Mouse (Mus musculus): ENCODE data around the gene Tpd52l2. TPM values are rescaled to one million over a fixed set of nuclear protein-coding genes. Genes with fewer than 3 reads are reported as not detected.

Gene Tpd52l2
- polyA plus RNA-seq, 1 experiment = 79.2 TPM

DNA sequence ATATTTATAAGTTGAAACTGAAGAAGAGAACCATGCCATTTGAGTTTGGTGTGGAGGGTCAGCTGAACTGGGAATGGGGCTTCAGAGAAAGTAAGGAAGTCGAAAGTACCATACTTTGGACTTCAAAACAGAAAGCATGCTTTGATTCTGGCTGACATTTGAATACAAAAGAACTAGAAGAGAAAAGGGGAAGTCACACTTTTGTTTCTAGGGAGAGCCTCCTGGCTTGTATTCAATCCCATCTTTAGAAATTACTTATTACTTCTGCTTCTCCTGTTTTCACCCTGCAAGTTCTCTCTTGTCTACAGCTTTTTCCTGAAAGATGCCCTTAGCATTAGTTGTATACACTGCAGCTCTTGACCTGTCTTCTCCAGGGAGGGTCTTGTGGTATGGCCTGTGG, 51.3 kb downstream of the Tpd52l2 start:
- Histone ChIP-seq H3K4me3 (ENCODE audit: insufficient read depth, poor library complexity, severe bottlenecking) (no peak overlapping the region), H3K36me3 (ENCODE audit: control insufficient read depth, insufficient read depth) (peaks cover 71% of the 10 kb centered on the region), H3K79me3 (ENCODE audit: low read depth) (peaks cover 21% of the 10 kb centered on the region), H3K79me2 (ENCODE audit: control insufficient read depth, insufficient read depth) (peaks cover 30% of the 10 kb centered on the region), H3K27me3 (ENCODE audit: control insufficient read depth, insufficient read depth, insufficient read length) (no peaks in the 10 kb centered on the region), H3ac (ENCODE audit: control insufficient read depth, insufficient read length, low read depth) (no peak overlapping the region)
- TF ChIP-seq MAX (IDR thresholded peaks at IDR 0.05) (no peak), CTCF (IDR thresholded peaks at IDR 0.05; ENCODE audit: control insufficient read depth, insufficient read depth, insufficient read length) (no peak), MYOD1 (IDR thresholded peaks at IDR 0.05; ENCODE audit: control insufficient read depth, insufficient read length, low read depth) (no peak), MYOG (IDR thresholded peaks at IDR 0.05; ENCODE audit: control insufficient read depth, extremely low read depth, insufficient read length) (no peak), FOSL1 (IDR thresholded peaks at IDR 0.05; ENCODE audit: insufficient read depth, low read length, poor library complexity, severe bottlenecking) (no peak), USF1 (IDR thresholded peaks at IDR 0.05; ENCODE audit: low read depth) (no peak), CEBPB (IDR thresholded peaks at IDR 0.05; ENCODE audit: low read depth) (no peak)

DNA sequence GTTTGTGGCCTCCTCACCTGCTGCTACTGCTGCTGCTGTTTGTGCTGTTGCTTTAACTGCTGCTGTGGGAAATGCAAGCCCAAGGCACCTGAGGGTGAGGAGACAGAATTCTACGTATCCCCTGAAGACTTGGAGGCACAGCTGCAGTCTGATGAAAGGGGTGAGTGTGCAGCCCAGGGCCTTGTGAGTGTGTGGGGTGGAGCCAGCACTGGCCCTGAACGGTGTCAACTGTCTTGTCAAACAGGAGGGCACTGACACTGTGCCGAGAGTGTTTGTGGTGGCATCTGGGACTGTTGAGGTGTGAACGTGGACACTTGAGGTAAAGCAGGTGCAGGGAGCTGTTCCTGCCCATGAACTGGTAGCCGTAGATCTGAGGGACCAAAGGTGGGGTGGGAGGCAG, 51.7 kb downstream of the Tpd52l2 start:
- no peak overlapping the region for H3ac ChIP-seq (ENCODE audit: control insufficient read depth, insufficient read length, low read depth)
- peaks cover 71% of the 10 kb centered on the region for H3K36me3 ChIP-seq (ENCODE audit: control insufficient read depth, insufficient read depth)
- H3K79me3 ChIP-seq (ENCODE audit: low read depth) = peaks cover 17% of the 10 kb centered on the region
- H3K27me3 ChIP-seq (ENCODE audit: control insufficient read depth, insufficient read depth, insufficient read length) = no peaks in the 10 kb centered on the region
- peaks cover 26% of the 10 kb centered on the region for H3K79me2 ChIP-seq (ENCODE audit: control insufficient read depth, insufficient read depth)
- no peak overlapping the region for H3K4me3 ChIP-seq (ENCODE audit: insufficient read depth, poor library complexity, severe bottlenecking)
- TF ChIP-seq FOSL1 (IDR thresholded peaks at IDR 0.05; ENCODE audit: insufficient read depth, low read length, poor library complexity, severe bottlenecking) = no peak
- no peak for TF ChIP-seq MYOD1 (IDR thresholded peaks at IDR 0.05; ENCODE audit: control insufficient read depth, insufficient read length, low read depth)
- no peak for TF ChIP-seq MAX (IDR thresholded peaks at IDR 0.05)
- no peak for TF ChIP-seq CEBPB (IDR thresholded peaks at IDR 0.05; ENCODE audit: low read depth)
- TF ChIP-seq USF1 (IDR thresholded peaks at IDR 0.05; ENCODE audit: low read depth) = no peak
- no peak for TF ChIP-seq CTCF (IDR thresholded peaks at IDR 0.05; ENCODE audit: control insufficient read depth, insufficient read depth, insufficient read length)
- no peak for TF ChIP-seq MYOG (IDR thresholded peaks at IDR 0.05; ENCODE audit: control insufficient read depth, extremely low read depth, insufficient read length)

- H3K4me3 ChIP-seq (ENCODE audit: insufficient read depth, poor library complexity, severe bottlenecking) = no peak overlapping the region
- peaks cover 66% of the 10 kb centered on the region for H3K36me3 ChIP-seq (ENCODE audit: control insufficient read depth, insufficient read depth)
- H3K79me3 ChIP-seq (ENCODE audit: low read depth) = peaks cover 2% of the 10 kb centered on the region
- TF ChIP-seq MYOD1 (IDR thresholded peaks at IDR 0.05; ENCODE audit: control insufficient read depth, insufficient read length, low read depth) (peak; percentile 48), MAX (IDR thresholded peaks at IDR 0.05) (no peak)
- no peaks in the 10 kb centered on the region for H3K27me3 ChIP-seq (ENCODE audit: control insufficient read depth, insufficient read depth, insufficient read length)
- no peak overlapping the region for H3ac ChIP-seq (ENCODE audit: control insufficient read depth, insufficient read length, low read depth)
- H3K79me2 ChIP-seq (ENCODE audit: control insufficient read depth, insufficient read depth) = peaks cover 11% of the 10 kb centered on the region
These were observed 53.3 kb downstream of the Tpd52l2 start for GRCm38 (mm10) chr2:181550233-181550632.

DNA sequence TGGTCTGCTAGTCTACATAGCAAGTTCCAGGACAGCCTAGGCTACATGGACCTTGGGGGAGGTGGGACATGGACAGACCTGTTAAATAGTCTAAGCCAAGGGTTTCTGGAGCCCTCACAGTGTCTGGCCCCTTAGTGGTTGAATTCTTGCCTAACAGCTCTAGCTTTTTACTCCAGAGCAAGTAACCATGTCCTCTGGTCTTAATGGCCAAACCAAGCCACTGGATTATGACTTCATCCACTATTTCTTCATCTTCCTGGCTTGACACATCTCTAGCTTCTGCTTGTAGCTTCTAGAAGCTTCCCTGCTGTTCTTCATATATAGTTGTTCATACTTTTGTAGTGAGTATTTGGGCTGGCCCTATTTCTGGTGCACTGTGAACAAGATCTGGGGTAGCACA, 56.8 kb downstream of the Tpd52l2 start:
- TF ChIP-seq MAX (IDR thresholded peaks at IDR 0.05) = no peak
- TF ChIP-seq MYOD1 (IDR thresholded peaks at IDR 0.05; ENCODE audit: control insufficient read depth, insufficient read length, low read depth) = no peak
- TF ChIP-seq MYOG (IDR thresholded peaks at IDR 0.05; ENCODE audit: control insufficient read depth, extremely low read depth, insufficient read length) = no peak
- TF ChIP-seq USF1 (IDR thresholded peaks at IDR 0.05; ENCODE audit: low read depth) = no peak
- TF ChIP-seq CEBPB (IDR thresholded peaks at IDR 0.05; ENCODE audit: low read depth) = no peak
- TF ChIP-seq CTCF (IDR thresholded peaks at IDR 0.05; ENCODE audit: control insufficient read depth, insufficient read depth, insufficient read length) = no peak
- TF ChIP-seq FOSL1 (IDR thresholded peaks at IDR 0.05; ENCODE audit: insufficient read depth, low read length, poor library complexity, severe bottlenecking) = no peak

GRCm38 (mm10) chr2:181567338-181567737, 70.4 kb downstream of the Tpd52l2 start:
- TF ChIP-seq FOSL1 (IDR thresholded peaks at IDR 0.05; ENCODE audit: insufficient read depth, low read length, poor library complexity, severe bottlenecking) = no peak
- TF ChIP-seq MYOD1 (IDR thresholded peaks at IDR 0.05; ENCODE audit: control insufficient read depth, insufficient read length, low read depth) = no peak
- no peak for TF ChIP-seq CEBPB (IDR thresholded peaks at IDR 0.05; ENCODE audit: low read depth)
- no peak for TF ChIP-seq USF1 (IDR thresholded peaks at IDR 0.05; ENCODE audit: low read depth)
- Histone ChIP-seq H3K79me2 (ENCODE audit: control insufficient read depth, insufficient read depth) (no peaks in the 10 kb centered on the region), H3K36me3 (ENCODE audit: control insufficient read depth, insufficient read depth) (no peaks in the 10 kb centered on the region), H3K4me3 (ENCODE audit: insufficient read depth, poor library complexity, severe bottlenecking) (no peak overlapping the region), H3ac (ENCODE audit: control insufficient read depth, insufficient read length, low read depth) (no peak overlapping the region), H3K79me3 (ENCODE audit: low read depth) (no peaks in the 10 kb centered on the region), H3K27me3 (ENCODE audit: control insufficient read depth, insufficient read depth, insufficient read length) (no peaks in the 10 kb centered on the region)

More for the DNA sequence above, 56.8 kb downstream of the Tpd52l2 start:
- Histone ChIP-seq H3K27me3 (ENCODE audit: control insufficient read depth, insufficient read depth, insufficient read length) (no peaks in the 10 kb centered on the region), H3K79me2 (ENCODE audit: control insufficient read depth, insufficient read depth) (no peaks in the 10 kb centered on the region), H3K79me3 (ENCODE audit: low read depth) (no peaks in the 10 kb centered on the region), H3K4me3 (ENCODE audit: insufficient read depth, poor library complexity, severe bottlenecking) (no peak overlapping the region), H3K36me3 (ENCODE audit: control insufficient read depth, insufficient read depth) (peaks cover 41% of the 10 kb centered on the region), H3ac (ENCODE audit: control insufficient read depth, insufficient read length, low read depth) (no peak overlapping the region)

Other genes with a start within 250 kb of the Tpd52l2 start
- gene Gmeb2, start 209.1 kb upstream of the Tpd52l2 start, polyA plus RNA-seq (2012; fragmentation: generic; extraction: Trizol) = 10.5 TPM
- 0.02 TPM for gene Stmn3, start 182.6 kb upstream of the Tpd52l2 start, polyA plus RNA-seq (2012; fragmentation: generic; extraction: Trizol)
- 45.8 TPM for gene Rtel1, start 177.4 kb upstream of the Tpd52l2 start, polyA plus RNA-seq (2012; fragmentation: generic; extraction: Trizol)
- 16.5 TPM for gene Zgpat, start 132.2 kb upstream of the Tpd52l2 start, polyA plus RNA-seq (2012; fragmentation: generic; extraction: Trizol)
- 45.9 TPM for gene Arfrp1, start 131.7 kb upstream of the Tpd52l2 start, polyA plus RNA-seq (2012; fragmentation: generic; extraction: Trizol)
- 7.3 TPM for gene Lime1, start 117.1 kb upstream of the Tpd52l2 start, polyA plus RNA-seq (2012; fragmentation: generic; extraction: Trizol)
- gene Zbtb46, start 37.7 kb upstream of the Tpd52l2 start, polyA plus RNA-seq (2012; fragmentation: generic; extraction: Trizol) = 0.68 TPM
- gene Abhd16b, start 3.9 kb upstream of the Tpd52l2 start, polyA plus RNA-seq (2012; fragmentation: generic; extraction: Trizol) = not detected
- gene Dnajc5, start 23.3 kb downstream of the Tpd52l2 start, polyA plus RNA-seq (2012; fragmentation: generic; extraction: Trizol) = 34.3 TPM
- 20.6 TPM for gene Uckl1, start 87.8 kb downstream of the Tpd52l2 start, polyA plus RNA-seq (2012; fragmentation: generic; extraction: Trizol)
- 41.4 TPM for gene Prpf6, start 94.7 kb downstream of the Tpd52l2 start, polyA plus RNA-seq (2012; fragmentation: generic; extraction: Trizol)
- gene Zfp512b, start 95.7 kb downstream of the Tpd52l2 start, polyA plus RNA-seq (2012; fragmentation: generic; extraction: Trizol) = 9.8 TPM
- gene Samd10, start 102.1 kb downstream of the Tpd52l2 start, polyA plus RNA-seq (2012; fragmentation: generic; extraction: Trizol) = 1.1 TPM
- gene Gm29797, start 159.9 kb downstream of the Tpd52l2 start, polyA plus RNA-seq (2012; fragmentation: generic; extraction: Trizol) = 0.05 TPM
- gene Sox18, start 174.5 kb downstream of the Tpd52l2 start, polyA plus RNA-seq (2012; fragmentation: generic; extraction: Trizol) = 0.06 TPM
- gene Tcea2, start 183.2 kb downstream of the Tpd52l2 start, polyA plus RNA-seq (2012; fragmentation: generic; extraction: Trizol) = 1.6 TPM
- 66.4 TPM for gene Rgs19, start 196.8 kb downstream of the Tpd52l2 start, polyA plus RNA-seq (2012; fragmentation: generic; extraction: Trizol)
- not detected for gene Lkaaear1, start 201.3 kb downstream of the Tpd52l2 start, polyA plus RNA-seq (2012; fragmentation: generic; extraction: Trizol)
- gene Oprl1, start 217.9 kb downstream of the Tpd52l2 start, polyA plus RNA-seq (2012; fragmentation: generic; extraction: Trizol) = not detected